Mouse (Mus musculus) cerebellum, adult 2 months (tissue): ENCODE data around the gene Mrps35. TPM values are rescaled to one million over a fixed set of nuclear protein-coding genes. Genes with fewer than 3 reads are reported as not detected.

Experiments used
- DNase-seq, 2 experiments: peaks; one replicate each; pipeline ENCODE4 v3.0.0; 2021
- H3K27ac ChIP-seq: fragments of 200-500 bp; 2 replicates; pipeline ENCODE4 v1.5.1; 2012; ENCODE audit warnings: low read length, control low read depth, inconsistent platforms; ENCODE audit not compliant: insufficient read depth
- H3K27me3 ChIP-seq: fragments of 200-500 bp; 2 replicates; pipeline ENCODE4 v1.6.1; 2012; ENCODE audit warnings: inconsistent platforms, mild to moderate bottlenecking, low read length, moderate library complexity; ENCODE audit not compliant: control insufficient read depth, insufficient read depth
- H3K4me1 ChIP-seq: fragments of 200-500 bp; 2 replicates; pipeline ENCODE4 v1.6.1; 2011; ENCODE audit warnings: low read length; ENCODE audit not compliant: control insufficient read depth, insufficient read depth
- H3K4me3 ChIP-seq: fragments of 200-500 bp; replicated peaks from 2 replicates; pipeline ENCODE3; 2011; ENCODE audit warnings: mild to moderate bottlenecking, low read depth, low read length, control low read depth; ENCODE audit not compliant: insufficient read depth
- CTCF ChIP-seq: fragments of 200-500 bp; IDR thresholded peaks from 2 replicates; pipeline ENCODE4 v1.5.1; 2011; ENCODE audit warnings: low read depth, mild to moderate bottlenecking, control low read depth, low read length, moderate library complexity, borderline replicate concordance; ENCODE audit not compliant: insufficient read depth
- POLR2A ChIP-seq: fragments of 200-500 bp; IDR thresholded peaks from 2 replicates; pipeline ENCODE4 v1.6.1; 2011; ENCODE audit warnings: low read length, control low read depth, borderline replicate concordance; ENCODE audit not compliant: insufficient read depth
- WGBS: fragments of 180-500 bp; shearing (Covaris S2); methylation state at CpG from one replicate; pipeline ENCODE4 v1.1.7; 2018; 5-methylcytosine and 5-hydroxymethylcytosine counted together
- polyA plus RNA-seq: library from polyadenylated mRNA; depleted of rRNA; stranded (reverse); fragments of >200 nt; gene quantifications from 2 replicates; pipeline ENCODE4 v1.2.3, GENCODE M21; 2012

The Mrps35 gene
- polyA plus RNA-seq, 1 experiment = 41.9 TPM

GRCm38 (mm10) chr6:147085398-147086040 is 43.0 kb downstream of the Mrps35 start:
- no peak for TF ChIP-seq POLR2A
- no peak for TF ChIP-seq CTCF
- Histone ChIP-seq H3K4me3 (no peak overlapping the region), H3K27ac (no peak overlapping the region), H3K27me3 (no peaks in the 10 kb centered on the region), H3K4me1 (no peaks in the 10 kb centered on the region)
- 81% methylated on average over 7 of the region's 7 CpGs for WGBS
- no peak for DNase-seq

GRCm38 (mm10) chr6:147086594-147087225 is 44.1 kb downstream of the Mrps35 start, which contains the start of gene Mansc4:
Gene Mansc4 (minus strand): TSS chr6:147087032.
- WGBS = 12% methylated on average over 20 of the region's 20 CpGs
- Histone ChIP-seq H3K4me1 (no peaks in the 10 kb centered on the region), H3K4me3 (no peak within 1 kb of the TSS), H3K27ac (no peak within 1 kb of the TSS), H3K27me3 (no peaks in the 10 kb centered on the region)
- no peak for DNase-seq
- TF ChIP-seq POLR2A = no peak
- TF ChIP-seq CTCF = no peak

- no peak for DNase-seq
Observed at GRCm38 (mm10) chr6:147087736-147088135, 45.2 kb downstream of the Mrps35 start.

GRCm38 (mm10) chr6:147088517-147088916 is 46.0 kb downstream of the Mrps35 start:
- TF ChIP-seq POLR2A (no peak), CTCF (no peak)
- Histone ChIP-seq H3K4me1 (no peaks in the 10 kb centered on the region), H3K27me3 (no peaks in the 10 kb centered on the region), H3K27ac (no peak overlapping the region), H3K4me3 (no peak overlapping the region)
- no peak for DNase-seq
- WGBS = 84% methylated on average over 3 of the region's 3 CpGs

More at GRCm38 (mm10) chr6:147087736-147088135, 45.2 kb downstream of the Mrps35 start:
- no peaks in the 10 kb centered on the region for H3K27me3 ChIP-seq
- H3K4me1 ChIP-seq = no peaks in the 10 kb centered on the region
- WGBS = 46% methylated on average over 7 of the region's 7 CpGs
- TF ChIP-seq CTCF (no peak), POLR2A (no peak)
- no peak overlapping the region for H3K4me3 ChIP-seq
- H3K27ac ChIP-seq = no peak overlapping the region

GRCm38 (mm10) chr6:147090191-147090590 is 47.6 kb downstream of the Mrps35 start:
- DNase-seq = peak in 1 of 2 experiments; percentile 25
- no peak overlapping the region for H3K27ac ChIP-seq
- no peaks in the 10 kb centered on the region for H3K27me3 ChIP-seq
- H3K4me3 ChIP-seq = peak overlapping the region; percentile 97
- TF ChIP-seq CTCF (no peak), POLR2A (no peak)
- peaks cover 5% of the 10 kb centered on the region; the same call in 1 of the 2 replicates for H3K4me1 ChIP-seq
- 39% methylated on average over 5 of the region's 5 CpGs for WGBS

GRCm38 (mm10) chr6:147091136-147092120 is 48.9 kb downstream of the Mrps35 start, which contains the start of gene Klhl42:
Gene Klhl42 (plus strand): TSS chr6:147091379.
- WGBS = under 1% methylated on average over 99 of the region's 99 CpGs
- Histone ChIP-seq H3K27me3 (no peaks in the 10 kb centered on the region), H3K4me3 (peak within 1 kb of the TSS; percentile 97), H3K4me1 (peaks cover 5% of the 10 kb centered on the region; the same call in 1 of the 2 replicates), H3K27ac (peak within 1 kb of the TSS; percentile 88)
- DNase-seq = peak; percentile 82 to 88
- peak; percentile 64 for TF ChIP-seq POLR2A
- TF ChIP-seq CTCF = no peak

GRCm38 (mm10) chr6:147092136-147092535 is 49.6 kb downstream of the Mrps35 start:
- peak overlapping the region; percentile 88 for H3K27ac ChIP-seq
- TF ChIP-seq POLR2A = no peak
- WGBS = 1% methylated on average over 15 of the region's 15 CpGs
- peaks cover 5% of the 10 kb centered on the region; the same call in 1 of the 2 replicates for H3K4me1 ChIP-seq
- H3K4me3 ChIP-seq = peak overlapping the region; percentile 97
- H3K27me3 ChIP-seq = no peaks in the 10 kb centered on the region
- DNase-seq = peak; percentile 76 to 78
